Mouse (Mus musculus): ENCODE results near the gene Dnajb4. TPM values are rescaled to one million over a fixed set of nuclear protein-coding genes. Genes with fewer than 3 reads are reported as not detected.
A peak's percentile ranks its signal among the peaks of the same experiment; 100 is the strongest.

Gene Dnajb4
- total and polyA plus RNA-seq, 3 experiments, result 10.7 to 14.6 TPM; not detected in 1

DNA sequence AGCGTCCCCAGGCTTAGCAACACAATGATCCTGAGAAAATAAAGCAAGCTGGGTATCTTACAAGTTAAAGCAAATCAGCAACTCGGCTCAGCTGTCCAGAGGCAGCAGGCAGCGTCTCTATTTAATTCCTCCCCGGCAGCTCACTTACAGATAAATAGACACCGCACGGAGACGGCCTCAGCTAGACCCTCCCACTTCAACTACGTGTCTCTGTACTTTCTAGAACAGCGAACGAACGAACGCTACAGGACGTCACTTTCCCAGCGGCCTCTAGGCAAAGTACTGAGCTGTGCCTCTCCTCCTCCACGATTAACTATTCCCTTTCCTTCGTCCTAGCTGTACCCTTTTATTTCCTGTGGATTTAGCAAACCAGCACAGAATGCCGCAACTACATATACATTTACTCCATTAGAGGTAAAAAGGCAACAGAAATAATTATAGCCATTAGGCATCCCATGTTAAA is 16.4 kb downstream of the Dnajb4 start (continued):
- no peak for TF ChIP-seq MYB (IDR thresholded peaks at IDR 0.05; ENCODE audit: low read depth, low read length)
- TF ChIP-seq ZNF384 (IDR thresholded peaks at IDR 0.05; ENCODE audit: low read depth, low read length), result no peak
- TF ChIP-seq ETS1 (IDR thresholded peaks at IDR 0.05; ENCODE audit: low read depth, low read length), result peak; percentile 83
- TF ChIP-seq MAFK (IDR thresholded peaks at IDR 0.05; ENCODE audit: borderline replicate concordance, low read depth, low read length), result no peak
- TF ChIP-seq CHD2 (IDR thresholded peaks at IDR 0.05; ENCODE audit: low read length), result no peak
- no peak for TF ChIP-seq MAZ (IDR thresholded peaks at IDR 0.05; ENCODE audit: low read depth, low read length)
- peak; percentile 56 for TF ChIP-seq GATA1 (IDR thresholded peaks at IDR 0.05; ENCODE audit: low read depth, low read length)
- TF ChIP-seq NRF1 (IDR thresholded peaks at IDR 0.05; ENCODE audit: insufficient read depth, low read depth, low read length, poor library complexity, severe bottlenecking), result no peak
- TF ChIP-seq NELFE (IDR thresholded peaks at IDR 0.05; ENCODE audit: low read depth, low read length), result peak; percentile 92
- no peak for TF ChIP-seq UBTF (IDR thresholded peaks at IDR 0.05; ENCODE audit: borderline replicate concordance, insufficient read depth, low read depth, low read length)
- TF ChIP-seq POLR2AphosphoS5 (IDR thresholded peaks at IDR 0.05; ENCODE audit: borderline replicate concordance, low read depth, low read length), result peak; percentile 94; the same call in 1 of the 2 replicates
- peak; percentile 96 for TF ChIP-seq POLR2AphosphoS2 (IDR thresholded peaks at IDR 0.05; ENCODE audit: low read length)
- TF ChIP-seq USF2 (IDR thresholded peaks at IDR 0.05; ENCODE audit: borderline replicate concordance in 1 of 2, insufficient read depth in 1 of 2, low read depth in 1 of 2, low read length in 2 of 2), result no peak
- peak; percentile 98 for TF ChIP-seq TBP (IDR thresholded peaks at IDR 0.05; ENCODE audit: low read depth, low read length)
- TF ChIP-seq ZC3H11A (IDR thresholded peaks at IDR 0.05; ENCODE audit: low read depth, low read length), result no peak
- peak; percentile 82 to 99 for TF ChIP-seq POLR2A (IDR thresholded peaks at IDR 0.05; ENCODE audit: control insufficient read depth in 1 of 2, insufficient read depth in 1 of 2, low read depth in 1 of 2, low read length in 2 of 2, poor library complexity in 1 of 2)
- no peak for TF ChIP-seq E2F4 (IDR thresholded peaks at IDR 0.05; ENCODE audit: borderline replicate concordance, low read depth, low read length)
- no peak for TF ChIP-seq GABPA (IDR thresholded peaks at IDR 0.05; ENCODE audit: low read depth, low read length)
- TF ChIP-seq MAX (IDR thresholded peaks at IDR 0.05; ENCODE audit: low read length), result peak; percentile 35; the same call in 1 of the 2 replicates
- TF ChIP-seq ZMIZ1 (IDR thresholded peaks at IDR 0.05; ENCODE audit: low read depth, low read length), result peak; percentile 98

DNA sequence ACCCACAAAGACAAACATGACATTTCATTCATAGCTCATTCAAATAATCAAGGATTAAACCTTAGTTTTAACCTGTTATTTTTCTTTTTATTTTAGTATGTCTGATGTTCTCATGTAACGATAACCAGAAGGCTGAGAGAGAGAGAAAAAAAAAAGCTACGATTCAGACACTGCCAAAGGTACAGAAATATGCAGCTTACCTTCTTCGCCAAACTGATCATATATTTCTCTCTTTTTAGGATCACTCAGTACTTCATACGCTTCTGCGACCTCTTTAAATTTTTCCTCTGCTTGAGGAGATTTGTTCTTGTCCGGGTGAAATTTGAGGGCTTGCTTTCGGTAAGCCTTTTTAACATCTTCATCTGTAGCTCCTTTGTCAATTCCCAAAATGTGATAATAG is 16.9 kb downstream of the Dnajb4 start:
- H3K4me3 ChIP-seq (ENCODE audit: control insufficient read depth in 1 of 2, insufficient read depth in 1 of 2, low read depth in 2 of 2, low read length in 2 of 2), result peak overlapping the region; percentile 79 to 95
- H3K36me3 ChIP-seq (ENCODE audit: control insufficient read depth in 1 of 2, insufficient read depth in 2 of 2, low read length in 2 of 2), result peaks cover 0 to 32% of the 10 kb centered on the region in 2 experiments; a peak in 2 of 4 replicates
- H3K79me2 ChIP-seq (ENCODE audit: control insufficient read depth, insufficient read depth, low read length, poor library complexity), result peaks cover 36% of the 10 kb centered on the region
- H3K9me3 ChIP-seq (replicated peaks; ENCODE audit: insufficient read depth, low read length), result no peaks in the 10 kb centered on the region
- peak overlapping the region; percentile 95 for H3K9ac ChIP-seq (ENCODE audit: control insufficient read depth, low read depth, low read length, poor library complexity, severe bottlenecking)
- peaks cover 4 to 14% of the 10 kb centered on the region in 2 experiments; a peak in 3 of 4 replicates for H3K4me1 ChIP-seq (ENCODE audit: control insufficient read depth in 1 of 2, insufficient read depth in 2 of 2, low read length in 2 of 2)
- peak overlapping the region; percentile 92 for H3K27ac ChIP-seq (ENCODE audit: control insufficient read depth, low read depth, low read length)
- no peak for DNase-seq (ENCODE audit: low read depth, low spot score)
- no peaks in the 10 kb centered on the region for H3K27me3 ChIP-seq (ENCODE audit: control insufficient read depth in 1 of 2, insufficient read depth in 2 of 2, low read length in 2 of 2)
- no peak for TF ChIP-seq UBTF (IDR thresholded peaks at IDR 0.05; ENCODE audit: borderline replicate concordance, insufficient read depth, low read depth, low read length)
- TF ChIP-seq ZNF384 (IDR thresholded peaks at IDR 0.05; ENCODE audit: low read depth, low read length), result peak; percentile 56; the same call in 1 of the 2 replicates
